Mouse (Mus musculus): ENCODE measurements around the gene Stpg4.

- no peak for TF ChIP-seq CTCF (IDR thresholded peaks at IDR 0.05; ENCODE audit: low read depth, low read length)
- no peak for TF ChIP-seq TAL1 (conservative IDR thresholded peaks at IDR 0.05; ENCODE audit: low read depth, low read length)
- TF ChIP-seq POLR2AphosphoS5 (IDR thresholded peaks at IDR 0.05; ENCODE audit: insufficient replicate concordance, low read depth, low read length), result no peak
- no peak for TF ChIP-seq GATA1 (IDR thresholded peaks at IDR 0.05; ENCODE audit: borderline replicate concordance, low read length)
Measured at GRCm38 (mm10) chr17:87367640-87368039, 59.9 kb downstream of the Stpg4 start.

Data from G1E (cell line).